Mouse (Mus musculus) gastrocnemius, postnatal 14 days (tissue): ENCODE results near the gene Zmat5. TPM values are rescaled to one million over a fixed set of nuclear protein-coding genes. Genes with fewer than 3 reads are reported as not detected.

Experiments
- DNase-seq: peaks from one replicate; pipeline ENCODE4 v3.0.0; 2021; ENCODE audit warnings: mixed read lengths
- intact Hi-C: fragments of 180-260 bp; cut with DNase I; formaldehyde crosslinking; loops from one replicate; pipeline ENCODE4 v1.15.1; 2025; ENCODE audit warnings: low total_unique reads
- long read RNA-seq, 2 experiments: library from polyadenylated mRNA; stranded (forward); transcript quantifications; one replicate each; pipeline ENCODE4 v2.0.0; 2021
- total RNA-seq, 2 experiments: library from RNA; stranded (reverse); gene quantifications; 2 replicates each; pipeline ENCODE4 v1.2.3; 2021

Zmat5 gene
- 10 to 100 TPM; 14.8 to 15.1 TPM for total RNA-seq
- long read RNA-seq, experiment 1, partial matches to known transcripts: 3 of 8 reads
- long read RNA-seq, experiment 1, other reads (novel, unspliced or antisense): 4 of 8 reads
- long read RNA-seq, experiment 2, partial matches to known transcripts: 0 of 16 reads
- long read RNA-seq, experiment 2, other reads (novel, unspliced or antisense): 12 of 16 reads

- intact Hi-C loops: no loop called here
- DNase-seq: peak; percentile 93
Observed at GRCm38 (mm10) chr11:4704072-4704964, at the start of gene Zmat5, which contains the start of gene Uqcr10. Zmat5 (plus strand) TSS chr11:4704678. Uqcr10 (minus strand) TSS chr11:4704342.

GRCm38 (mm10) chr11:4659818-4660217, 44.7 kb upstream of the Zmat5 start:
- no peak for DNase-seq
- intact Hi-C loops: loop anchor here (10.0 kb wide), 1 partner anchor 155 kb away; no protein-coding TSS in a partner anchor

- DNase-seq: no peak
- intact Hi-C loops: no loop called here
Observed at GRCm38 (mm10) chr11:4660309-4661025, 44.0 kb upstream of the Zmat5 start.

- intact Hi-C loops: no loop called here
- no peak for DNase-seq
Observed at GRCm38 (mm10) chr11:4661324-4661723, 43.2 kb upstream of the Zmat5 start.

GRCm38 (mm10) chr11:4661871-4662495, 42.5 kb upstream of the Zmat5 start:
- intact Hi-C loops: no loop called here
- DNase-seq: peak; percentile 21

DNA sequence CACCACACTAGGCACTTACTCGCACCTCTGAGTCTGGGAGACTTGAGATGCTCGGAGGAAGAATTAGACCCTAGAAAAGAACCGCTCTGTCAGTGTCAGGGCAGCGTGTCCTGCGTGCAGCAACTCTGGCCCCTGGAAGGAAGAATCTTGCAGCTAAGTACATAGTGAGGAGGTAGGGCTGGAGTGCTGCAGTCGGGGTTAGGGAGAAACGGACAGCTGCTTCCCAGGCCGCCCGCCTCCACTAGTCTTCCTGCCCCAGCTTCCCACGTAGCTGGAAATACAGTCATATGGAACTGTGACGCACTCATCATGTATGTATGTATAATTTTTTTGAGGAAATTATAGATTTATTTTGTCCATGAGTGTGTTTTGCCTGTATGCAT, 42.0 kb upstream of the Zmat5 start:
- DNase-seq: no peak
- intact Hi-C loops: no loop called here

DNA sequence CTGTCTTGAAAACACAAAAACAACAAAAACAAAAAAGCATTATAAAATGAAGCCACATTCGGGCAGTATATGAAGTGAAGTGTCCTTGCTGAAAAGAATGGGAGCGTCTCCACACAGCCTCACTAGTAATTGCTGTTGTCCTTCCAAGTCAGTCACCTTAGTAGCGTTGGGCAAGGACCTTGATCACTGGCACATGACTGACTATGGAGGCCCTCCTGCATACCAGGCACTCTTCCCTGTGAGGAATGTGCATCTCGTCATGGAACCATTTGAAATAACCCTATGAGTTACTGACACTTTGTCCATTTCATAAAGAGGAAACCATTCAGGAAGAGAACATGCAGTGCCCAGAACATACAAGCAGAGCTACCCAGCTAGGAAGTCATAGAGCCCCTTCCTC, 32.7 kb upstream of the Zmat5 start:
- intact Hi-C loops: no loop called here
- DNase-seq: no peak

DNA sequence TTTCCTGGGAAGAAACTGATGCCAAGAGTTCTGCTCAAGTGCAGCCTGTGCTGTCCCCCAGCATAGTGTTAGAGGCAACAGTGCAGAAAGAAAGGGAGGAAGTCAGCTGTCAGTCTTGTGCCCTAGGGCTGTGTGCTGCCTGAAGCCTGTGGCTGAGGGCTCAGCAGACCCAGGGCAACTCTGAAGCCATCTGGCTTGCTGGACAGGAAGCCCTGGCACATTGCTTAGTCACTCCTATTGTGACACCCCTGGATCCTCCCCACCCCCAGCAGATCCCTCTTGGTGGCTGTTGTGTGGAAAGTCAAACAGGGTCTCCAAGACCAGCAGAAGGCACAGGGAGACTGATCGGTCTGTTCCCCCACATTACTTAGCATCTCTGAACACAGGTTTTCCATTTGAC, 29.9 kb upstream of the Zmat5 start:
- intact Hi-C loops: no loop called here
- no peak for DNase-seq

DNA sequence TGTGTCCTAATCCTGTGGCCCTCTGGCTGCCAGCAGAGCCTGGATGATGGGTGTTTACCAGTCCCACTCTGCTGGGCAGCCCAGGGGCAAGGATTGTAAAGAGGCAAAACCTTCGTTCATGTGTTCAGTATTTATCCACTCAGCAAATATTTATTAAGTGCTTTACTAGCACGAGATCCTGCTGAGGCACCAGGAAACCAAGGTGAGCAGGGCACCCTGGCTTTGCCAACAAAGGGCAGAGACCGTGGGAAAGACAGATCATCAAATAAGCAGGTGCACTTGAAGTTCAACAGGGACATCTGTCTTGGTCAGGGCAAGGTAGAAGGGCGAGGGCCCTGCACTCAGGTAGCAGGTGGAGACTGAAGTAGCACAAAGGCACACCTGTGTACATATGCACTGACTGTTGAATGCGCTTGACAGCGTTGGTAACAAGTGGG, 29.3 kb upstream of the Zmat5 start:
- intact Hi-C loops: no loop called here
- no peak for DNase-seq

DNA sequence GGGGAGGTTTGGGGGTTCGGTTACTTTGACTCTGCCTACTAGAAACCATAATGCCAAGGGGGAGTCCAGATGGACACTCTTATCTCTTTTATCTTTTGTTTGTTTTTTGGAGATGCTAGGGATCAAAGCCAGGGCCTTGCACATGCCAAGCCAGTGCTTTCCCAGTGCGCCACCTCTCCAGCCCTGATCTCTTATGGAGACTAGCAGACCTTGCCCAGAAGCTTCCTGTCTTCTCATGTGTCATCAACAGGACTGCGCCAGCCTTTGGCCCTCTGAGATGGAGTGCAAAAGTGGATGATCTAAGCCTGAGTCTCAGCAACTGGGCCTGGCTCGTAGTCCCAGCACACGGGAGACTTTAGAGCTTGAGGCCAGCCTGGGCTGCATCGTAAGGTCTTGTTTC, 28.8 kb upstream of the Zmat5 start:
- intact Hi-C loops: no loop called here
- no peak for DNase-seq

DNA sequence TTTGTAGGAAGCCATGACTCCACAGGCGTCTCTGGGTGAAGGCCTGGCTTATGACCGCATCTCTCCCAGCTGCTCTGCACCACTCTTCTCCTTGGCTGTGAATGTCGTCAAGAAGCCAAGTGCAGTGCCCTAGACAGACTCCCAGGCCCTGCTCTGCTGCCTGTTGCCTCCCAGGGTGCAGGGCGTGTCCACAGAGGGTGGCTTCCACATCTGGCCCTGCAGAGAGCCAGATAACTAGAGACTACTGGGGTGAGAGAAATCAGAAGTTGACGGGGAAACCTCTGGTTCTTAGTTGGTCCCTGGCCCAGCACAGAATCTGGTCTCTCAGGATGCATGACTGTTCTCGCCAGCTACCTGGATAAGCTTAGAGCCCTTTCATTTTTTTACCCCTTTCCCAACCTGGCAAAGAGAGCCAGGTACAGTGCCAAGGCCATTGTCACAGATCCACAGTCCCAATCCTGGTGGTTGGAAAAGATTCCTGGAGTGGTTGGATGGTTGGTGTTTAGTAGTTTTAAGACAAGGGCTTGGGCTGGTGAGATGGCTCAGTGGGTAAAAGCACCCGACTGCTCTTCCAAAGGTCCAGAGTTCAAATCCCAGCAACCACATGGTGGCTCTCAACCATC, 27.1 kb upstream of the Zmat5 start:
- no peak for DNase-seq

GRCm38 (mm10) chr11:4678700-4679440, 25.6 kb upstream of the Zmat5 start:
- intact Hi-C loops: no loop called here
- no peak for DNase-seq

More for the DNA sequence above, 27.1 kb upstream of the Zmat5 start:
- intact Hi-C loops: no loop called here

- intact Hi-C loops: no loop called here
- no peak for DNase-seq
Observed at GRCm38 (mm10) chr11:4679441-4679832, 25.0 kb upstream of the Zmat5 start.

GRCm38 (mm10) chr11:4680126-4680525, 24.4 kb upstream of the Zmat5 start:
- intact Hi-C loops: no loop called here
- DNase-seq: no peak

DNA sequence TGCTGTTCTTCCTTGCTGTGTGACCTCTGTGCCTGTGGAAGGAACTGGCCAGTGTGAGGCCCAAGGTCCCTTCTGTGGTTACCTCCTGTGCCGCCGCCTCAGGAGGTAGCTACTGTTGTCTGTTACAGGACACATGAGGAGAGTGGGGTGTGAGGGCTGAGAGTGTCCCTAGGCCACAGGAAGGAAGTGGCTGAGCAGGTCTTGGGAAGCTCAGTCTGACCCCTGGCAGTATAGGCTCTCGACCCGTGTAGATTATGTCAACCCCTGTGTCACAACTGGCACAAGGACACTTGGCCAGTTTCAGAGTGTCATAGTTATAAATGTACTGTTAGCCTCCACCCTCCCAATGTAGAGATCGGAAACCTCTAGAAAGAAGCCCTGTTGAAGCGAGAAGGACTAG, 21.0 kb upstream of the Zmat5 start:
- intact Hi-C loops: no loop called here
- DNase-seq: no peak

DNA sequence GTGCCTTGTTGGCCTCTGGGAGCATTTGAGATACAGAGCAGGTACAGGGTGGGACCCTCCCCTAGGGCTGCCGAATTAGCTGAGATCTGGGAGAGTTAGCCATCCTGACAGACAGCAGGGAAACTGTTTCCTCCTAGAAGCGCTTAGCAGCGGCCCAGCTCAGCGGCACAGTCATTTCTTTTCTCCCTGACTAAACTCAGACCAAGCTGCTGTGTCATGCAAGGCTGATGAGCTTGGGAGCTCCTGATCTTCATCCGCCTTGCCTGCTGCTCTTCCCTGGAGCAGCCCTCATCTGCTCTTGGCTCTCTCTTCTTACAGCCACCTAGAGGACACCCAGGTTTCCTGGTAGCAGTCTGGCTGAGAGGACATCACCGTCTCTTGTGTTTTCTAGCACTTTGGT, 20.3 kb upstream of the Zmat5 start:
- DNase-seq: no peak
- intact Hi-C loops: no loop called here

- DNase-seq: no peak
- intact Hi-C loops: no loop called here
Observed at GRCm38 (mm10) chr11:4685071-4685470, 19.4 kb upstream of the Zmat5 start.

DNA sequence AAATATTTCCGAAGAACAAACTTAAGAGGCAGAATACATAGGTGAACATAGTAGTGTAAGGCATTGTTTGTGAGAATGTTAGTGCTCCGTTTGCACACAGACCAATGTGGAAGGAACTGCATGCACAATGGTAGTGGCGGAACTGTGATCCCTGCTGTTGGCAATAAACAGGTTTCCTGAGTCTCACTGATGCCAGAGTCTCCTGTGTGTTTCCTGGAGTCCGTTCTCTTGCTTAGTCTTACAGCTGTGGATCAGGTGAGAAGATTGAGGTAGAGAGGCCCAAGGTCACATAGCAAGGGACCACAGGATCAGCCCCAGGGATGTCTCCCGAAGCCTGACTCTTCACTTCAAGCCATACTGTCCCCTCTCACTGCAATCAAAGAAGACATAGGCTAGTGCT, 19.0 kb upstream of the Zmat5 start:
- no peak for DNase-seq
- intact Hi-C loops: no loop called here

DNA sequence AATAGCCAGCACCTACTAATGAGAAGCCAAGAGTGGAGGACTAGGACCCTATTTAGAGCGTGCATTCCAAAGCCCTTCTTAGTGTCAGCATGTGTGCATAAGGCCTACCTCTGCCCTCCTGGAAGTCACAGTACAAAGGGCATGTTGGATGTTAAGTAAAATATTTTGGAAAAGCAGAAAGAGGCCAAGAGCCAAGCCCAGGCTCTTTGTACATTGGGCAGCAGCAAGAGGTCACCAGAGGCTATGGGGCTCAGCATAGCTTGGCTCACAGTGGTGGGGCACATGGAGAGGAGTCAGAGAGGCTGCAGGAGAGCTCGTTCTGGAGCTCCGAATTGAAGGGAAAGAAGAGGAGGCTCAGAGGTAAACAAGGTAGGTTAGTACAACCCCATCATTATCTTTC, 17.5 kb upstream of the Zmat5 start:
- intact Hi-C loops: no loop called here
- no peak for DNase-seq
